9 mouse cellular contexts compared by ENCODE assay signal in genomic region chr5:149005701-149006361, GRCm38 (mm10). TPM values are rescaled to one million over a fixed set of nuclear protein-coding genes. Genes with fewer than 3 reads are reported as not detected.
A peak's percentile ranks its signal among the peaks of the same experiment; 100 is the strongest.
DNase-seq lines count a peak whose midpoint lies in the region; ATAC-seq and TF ChIP-seq lines count a peak whose summit lies in the region.
"Had no signal": no experiment of that assay in that cellular context is flagged by ENCODE, and none has a peak within 500 bp of the region (broad histone marks: within the 10 kb centered on the region; RNA-seq: fewer than 3 reads in every experiment).

No protein-coding gene starts in this region.

- peak overlapping the region; percentile 76 for H3K4me2 ChIP-seq in limb, embryonic 14.5 days (replicated peaks; ENCODE audit: low read depth, low read length, severe bottlenecking)

- intact Hi-C loops in gastrocnemius, adult 2 months (cut with DNase I): loop anchor here (1.0 to 2.0 kb wide), 2 partner anchors 25 to 45 kb away; no protein-coding TSS in a partner anchor

- peak overlapping the region; percentile 79 for H3K4me3 ChIP-seq in gastrocnemius, adult 2 months
- H3K4me3 ChIP-seq in testis, adult 2 months (ENCODE audit: control insufficient read depth, low read depth, low read length): no peak overlapping the region
- H3K4me3 ChIP-seq in limb, embryonic 14.5 days (replicated peaks; ENCODE audit: low read length): peak overlapping the region; percentile 35

- TF ChIP-seq POLR2A in testis, adult 2 months (IDR thresholded peaks at IDR 0.05; ENCODE audit: control insufficient read depth, low read depth, low read length): no peak
- no peak for TF ChIP-seq POLR2A in limb, embryonic 14.5 days (IDR thresholded peaks at IDR 0.05; ENCODE audit: borderline replicate concordance, extremely low read depth, insufficient read depth, insufficient read length)

- DNase-seq in gastrocnemius, adult 2 months: no peak
- DNase-seq in gastrocnemius, adult 8-10 months (ENCODE audit: low spot score in 2 of 2): no peak
- no peak for DNase-seq in testis, postnatal 10 days (ENCODE audit: low spot score)
- no peak for DNase-seq in limb, embryonic 14.5 days (ENCODE audit: low spot score)
- DNase-seq in splenic B cell, adult 2 months (ENCODE audit: low read depth, low spot score): peak; percentile 65
- DNase-seq in gastrocnemius, postnatal 4 days (ENCODE audit: low spot score in 2 of 2): no peak
- DNase-seq in adrenal gland, adult 18-20 months (ENCODE audit: low spot score in 2 of 2): no peak

- H3K36me3 ChIP-seq in testis, adult 2 months (ENCODE audit: control insufficient read depth, insufficient read depth, low read length): no peaks in the 10 kb centered on the region
- H3K36me3 ChIP-seq in limb, embryonic 14.5 days (ENCODE audit: control insufficient read depth, insufficient read depth, low read length): no peaks in the 10 kb centered on the region
- no peaks in the 10 kb centered on the region for H3K36me3 ChIP-seq in splenic B cell, adult 2 months (ENCODE audit: control insufficient read depth, insufficient read depth, low read length, poor library complexity, severe bottlenecking)

- peak overlapping the region; percentile 46; the same call in 1 of the 2 replicates for H3K9ac ChIP-seq in limb, embryonic 14.5 days (ENCODE audit: low read depth, low read length, severe bottlenecking)

- 44% methylated on average over 9 of the region's 9 CpGs for WGBS in limb, embryonic 14.5 days

- H3K4me1 ChIP-seq in testis, adult 2 months (ENCODE audit: control insufficient read depth, insufficient read depth, low read length): peaks cover 2% of the 10 kb centered on the region
- peaks cover 30% of the 10 kb centered on the region for H3K4me1 ChIP-seq in limb, embryonic 14.5 days (ENCODE audit: control insufficient read depth, insufficient read depth, low read length)

- H3K27ac ChIP-seq in gastrocnemius, adult 2 months: peak overlapping the region; percentile 97
- H3K27ac ChIP-seq in testis, adult 2 months (ENCODE audit: control insufficient read depth, insufficient read depth, low read depth, low read length): peak overlapping the region; percentile 58
- peak overlapping the region; percentile 74; the same call in 1 of the 2 replicates for H3K27ac ChIP-seq in limb, embryonic 14.5 days (replicated peaks; ENCODE audit: low read depth, low read length)

- H3K9me3 ChIP-seq in limb, embryonic 14.5 days (ENCODE audit: control insufficient read depth, low read length): no peaks in the 10 kb centered on the region

- ATAC-seq in limb, embryonic 14.5 days (ENCODE audit: low FRiP score, low read depth): no peak

- TF ChIP-seq CTCF in gastrocnemius, adult 2 months (IDR thresholded peaks at IDR 0.05): no peak
- no peak for TF ChIP-seq CTCF in testis, adult 2 months (IDR thresholded peaks at IDR 0.05; ENCODE audit: control insufficient read depth, insufficient read depth, insufficient replicate concordance, low read depth, low read length)

- no peaks in the 10 kb centered on the region for H3K27me3 ChIP-seq in testis, adult 2 months (ENCODE audit: control insufficient read depth, insufficient read depth, low read length)
- no peaks in the 10 kb centered on the region for H3K27me3 ChIP-seq in limb, embryonic 14.5 days (ENCODE audit: control insufficient read depth, insufficient read depth, low read length)
- no peaks in the 10 kb centered on the region for H3K27me3 ChIP-seq in splenic B cell, adult 2 months (ENCODE audit: control insufficient read depth, insufficient read depth, low read length, poor library complexity, severe bottlenecking)

RNA-seq across cellular contexts. Expression of gene Gm42791, which starts 10.9 kb away (rescaled TPM):
- 1 to 10 TPM; 2.8 to 5.1 TPM for total RNA-seq in gastrocnemius, adult 2 months (2021)
- 1 to 10 TPM; 2.1 to 2.7 (median 2.5) TPM for total RNA-seq in gastrocnemius, adult 8-10 months (2022)
- not detected in 2 replicates for polyA plus RNA-seq in testis, adult 2 months (2012; rRNA removed)
- polyA plus RNA-seq in limb, embryonic 14.5 days (2012; rRNA removed): not detected in 2 replicates
- polyA plus RNA-seq in limb, embryonic 14.5 days (2014; fragmentation: Nextera tagmentation; extraction: Ambion mirVana): not detected in 2 replicates
- 1 to 10 TPM; 1.5 to 3.6 TPM for total RNA-seq in gastrocnemius, postnatal 4 days (2021)
- total RNA-seq in adrenal gland, adult 18-20 months (2021): 1 to 10 TPM; 3.4 to 8.0 TPM
- polyA plus RNA-seq: C2C12 had no signal
